Mouse (Mus musculus) liver, adult 2 months (tissue): ENCODE data around the gene Nup155.
"Not testable (repeated sequence)": the region's sequence is repeated elsewhere in the genome, so short reads cannot be mapped to it uniquely, and the experiment has no call there.

Experiments used
- CTCF ChIP-seq: fragments of 200-500 bp; IDR thresholded peaks from 2 replicates; pipeline ENCODE4 v1.5.1; 2011; ENCODE audit warnings: low read depth, low read length, control low read depth
- POLR2A ChIP-seq: fragments of 200-500 bp; IDR thresholded peaks from 2 replicates; pipeline ENCODE4 v1.6.1; 2011; ENCODE audit warnings: low read length, control low read depth; ENCODE audit not compliant: insufficient read depth; ENCODE audit errors: extremely low read depth

DNA sequence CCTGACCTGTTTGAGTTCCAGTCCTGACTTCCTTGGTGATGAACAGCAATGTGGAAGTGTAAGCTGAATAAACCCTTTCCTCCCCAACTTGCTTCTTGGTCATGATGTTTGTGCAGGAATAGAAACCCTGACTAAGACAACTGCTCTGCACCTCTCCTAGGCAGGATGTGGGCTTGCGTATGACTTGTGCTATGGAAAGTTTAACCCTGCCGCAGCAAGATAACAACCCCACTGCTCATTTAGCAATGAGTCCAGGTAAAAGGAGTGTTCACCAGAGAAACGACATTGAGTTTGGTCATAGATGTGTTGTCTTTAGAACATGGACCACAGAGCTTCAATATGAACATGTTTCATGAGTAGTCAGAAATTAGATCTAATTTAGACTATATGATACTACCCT lies 35.9 kb upstream of the Nup155 start:
- TF ChIP-seq POLR2A, CTCF: not testable (repeated sequence)
